Mouse (Mus musculus) heart, adult 2 months (tissue): ENCODE results near the gene Ap1g1.

Experiments
- CTCF ChIP-seq: fragments of 200-600 bp; IDR thresholded peaks from 2 replicates; pipeline ENCODE4 v1.8.1; 2022; ENCODE audit warnings: antibody characterized with exemption, mild to moderate bottlenecking, moderate library complexity
- POLR2A ChIP-seq: fragments of 200-500 bp; IDR thresholded peaks from 2 replicates; pipeline ENCODE4 v1.6.1; 2011; ENCODE audit warnings: mild to moderate bottlenecking, low read depth, low read length, control low read depth; ENCODE audit not compliant: insufficient read depth

- no peak for TF ChIP-seq POLR2A
- no peak for TF ChIP-seq CTCF
Observed at GRCm38 (mm10) chr8:109889211-109889610, 110.9 kb downstream of the Ap1g1 start.
